ENCODE assay signal across 8 mouse cellular contexts in genomic region chr19:7164820-7165323, GRCm38 (mm10). TPM values are rescaled to one million over a fixed set of nuclear protein-coding genes. Genes with fewer than 3 reads are reported as not detected.
DNase-seq lines count a peak whose midpoint lies in the region; ATAC-seq and TF ChIP-seq lines count a peak whose summit lies in the region.

No protein-coding gene starts in this region.

- no peak; the same call in 1 of the 2 replicates for TF ChIP-seq POLR2A in olfactory bulb, adult 2 months (IDR thresholded peaks at IDR 0.05; ENCODE audit: insufficient read depth, low read depth, low read length)

- CTCF ChIA-PET in Patski (lab: Charles Lee), result no interaction called here

- peak overlapping the region; percentile 100 for H3K4me2 ChIP-seq in heart, embryonic 13.5 days
- H3K4me2 ChIP-seq in limb, embryonic 12.5 days, result peak overlapping the region; percentile 98

- no peaks in the 10 kb centered on the region for H3K36me3 ChIP-seq in heart, embryonic 13.5 days
- H3K36me3 ChIP-seq in forebrain, embryonic 10.5 days (replicated peaks), result no peaks in the 10 kb centered on the region
- no peaks in the 10 kb centered on the region for H3K36me3 ChIP-seq in limb, embryonic 12.5 days

- H3K4me3 ChIP-seq in heart, embryonic 13.5 days, result peak overlapping the region; percentile 73
- H3K4me3 ChIP-seq in forebrain, embryonic 10.5 days, result peak overlapping the region; percentile 78
- H3K4me3 ChIP-seq in limb, embryonic 12.5 days (replicated peaks), result peak overlapping the region; percentile 72
- peak overlapping the region; percentile 86 for H3K4me3 ChIP-seq in olfactory bulb, adult 2 months (ENCODE audit: insufficient read depth, low read depth, low read length)

- in situ Hi-C loops in Patski (cut with MboI; ENCODE audit: low pct_unique_long_range_greater_than_20kb), result loop anchor here (5.0 kb wide), 1 partner anchor 98 kb away; no protein-coding TSS in a partner anchor

- no peaks in the 10 kb centered on the region for H3K9me3 ChIP-seq in heart, embryonic 13.5 days
- H3K9me3 ChIP-seq in forebrain, embryonic 10.5 days, result no peaks in the 10 kb centered on the region
- no peaks in the 10 kb centered on the region for H3K9me3 ChIP-seq in limb, embryonic 12.5 days

- peaks cover 33% of the 10 kb centered on the region for H3K4me1 ChIP-seq in heart, embryonic 13.5 days
- peaks cover 84% of the 10 kb centered on the region for H3K4me1 ChIP-seq in forebrain, embryonic 10.5 days
- H3K4me1 ChIP-seq in limb, embryonic 12.5 days (replicated peaks), result peaks cover 44% of the 10 kb centered on the region
- peaks cover 51% of the 10 kb centered on the region for H3K4me1 ChIP-seq in olfactory bulb, adult 2 months (ENCODE audit: control insufficient read depth, insufficient read depth, low read length)

- no peak for DNase-seq in heart, adult 9 months (ENCODE audit: low spot score in 2 of 2)
- DNase-seq in Patski (ENCODE audit: low read depth, low spot score), result no peak
- DNase-seq in forebrain, embryonic 10.5 days (ENCODE audit: extremely low spot score, low spot score), result no peak
- no peak for DNase-seq in ovary, adult 18-20 months (ENCODE audit: low spot score)
- DNase-seq in spleen, postnatal 14 days (ENCODE audit: low spot score in 2 of 2), result no peak

- H3K27me3 ChIP-seq in heart, embryonic 13.5 days (replicated peaks), result peaks cover 86% of the 10 kb centered on the region
- H3K27me3 ChIP-seq in Patski, result no peaks in the 10 kb centered on the region
- H3K27me3 ChIP-seq in forebrain, embryonic 10.5 days (ENCODE audit: poor library complexity, severe bottlenecking), result peaks cover 100% of the 10 kb centered on the region
- H3K27me3 ChIP-seq in limb, embryonic 12.5 days, result peaks cover 94% of the 10 kb centered on the region

- no peak overlapping the region for H3K27ac ChIP-seq in heart, embryonic 13.5 days (replicated peaks)
- H3K27ac ChIP-seq in forebrain, embryonic 10.5 days, result peak overlapping the region; percentile 84
- H3K27ac ChIP-seq in limb, embryonic 12.5 days, result no peak overlapping the region
- H3K27ac ChIP-seq in olfactory bulb, adult 2 months (ENCODE audit: insufficient read depth, low read depth, low read length), result peak overlapping the region; percentile 75

- ATAC-seq in heart, embryonic 13.5 days (ENCODE audit: extremely low read depth, insufficient number of reproducible peaks, low FRiP score, low TSS enrichment), result no peak
- peak; percentile 17 for ATAC-seq in Patski
- 0 out of 2 replicates have a peak, but pooled peaks have one; percentile 14 for ATAC-seq in limb, embryonic 12.5 days (ENCODE audit: insufficient number of reproducible peaks, insufficient read depth, low FRiP score, low TSS enrichment, low read depth)

- POLR2A ChIA-PET in Patski (lab: Charles Lee), result interaction anchor here (0.6 to 1.3 kb wide), 9 partner anchors 8 to 97 kb away, joined by 3 to 5 read pairs (median 3); no protein-coding TSS in a partner anchor

- TF ChIP-seq CTCF in Patski (IDR thresholded peaks at IDR 0.05), result no peak
- TF ChIP-seq CTCF in olfactory bulb, adult 2 months (IDR thresholded peaks at IDR 0.05; ENCODE audit: insufficient read depth, low read depth, low read length), result no peak

- under 1% methylated on average over 35 of the region's 35 CpGs for WGBS in heart, embryonic 13.5 days
- WGBS in forebrain, embryonic 10.5 days, result under 1% methylated on average over 35 of the region's 35 CpGs
- under 1% methylated on average over 35 of the region's 35 CpGs for WGBS in limb, embryonic 12.5 days
- WGBS in olfactory bulb, adult 2 months, result under 1% methylated on average over 35 of the region's 35 CpGs

- H3K9ac ChIP-seq in heart, embryonic 13.5 days, result peak overlapping the region; percentile 83
- peak overlapping the region; percentile 76 for H3K9ac ChIP-seq in limb, embryonic 12.5 days (replicated peaks)

RNA-seq across cellular contexts. Expression of gene Otub1, which starts 41.2 kb away (rescaled TPM):
- polyA plus RNA-seq in heart, embryonic 13.5 days (2015; fragmentation: Nextera tagmentation; extraction: Ambion mirVana), result 147 and 160 TPM in 2 replicates
- polyA plus RNA-seq in Patski (2021), result 166 TPM
- polyA plus RNA-seq in forebrain, embryonic 10.5 days (2016; fragmentation: Nextera tagmentation; extraction: Ambion mirVana), result 275 and 280 TPM in 2 replicates
- polyA plus RNA-seq in limb, embryonic 12.5 days (2016; fragmentation: Nextera tagmentation; extraction: Ambion mirVana), result 222 and 233 TPM in 2 replicates
- polyA plus RNA-seq in olfactory bulb, adult 2 months (2012; ENCODE audit: insufficient read depth, insufficient read length, low replicate concordance, missing spikeins), result not detected in 2 replicates

RNA-seq across cellular contexts. Expression of gene Cox8a, which starts 52.5 kb away (rescaled TPM):
- polyA plus RNA-seq in heart, embryonic 13.5 days (2015; fragmentation: Nextera tagmentation; extraction: Ambion mirVana), result 1,676 and 1,958 TPM in 2 replicates
- 1,740 TPM for polyA plus RNA-seq in Patski (2021)
- 862 and 888 TPM in 2 replicates for polyA plus RNA-seq in forebrain, embryonic 10.5 days (2016; fragmentation: Nextera tagmentation; extraction: Ambion mirVana)
- polyA plus RNA-seq in limb, embryonic 12.5 days (2016; fragmentation: Nextera tagmentation; extraction: Ambion mirVana), result 870 and 903 TPM in 2 replicates
- polyA plus RNA-seq in olfactory bulb, adult 2 months (2012; ENCODE audit: insufficient read depth, insufficient read length, low replicate concordance, missing spikeins), result not detected in 2 replicates

RNA-seq across cellular contexts. Expression of gene Flrt1, which starts 59.3 kb away (rescaled TPM):
- 1.1 and 1.4 TPM in 2 replicates for polyA plus RNA-seq in heart, embryonic 13.5 days (2015; fragmentation: Nextera tagmentation; extraction: Ambion mirVana)
- polyA plus RNA-seq in Patski (2021), result 12.6 TPM
- polyA plus RNA-seq in forebrain, embryonic 10.5 days (2016; fragmentation: Nextera tagmentation; extraction: Ambion mirVana), result 4.0 and 4.8 TPM in 2 replicates
- polyA plus RNA-seq in limb, embryonic 12.5 days (2016; fragmentation: Nextera tagmentation; extraction: Ambion mirVana), result 3.5 and 4.4 TPM in 2 replicates
- polyA plus RNA-seq in olfactory bulb, adult 2 months (2012; ENCODE audit: insufficient read depth, insufficient read length, low replicate concordance, missing spikeins), result not detected in 2 replicates

Comparison
In these comparisons a context has a peak if more than half of its experiments do, and no peak if none do; other contexts are left out.
1. H3K27ac ChIP-seq: peak in forebrain, embryonic 10.5 days (single experiment) and olfactory bulb, adult 2 months (single experiment); none in heart, embryonic 13.5 days (single experiment) and limb, embryonic 12.5 days (single experiment).
2. Peak in every context shown above with its lines, with median percentiles within 50 percentile points of each other: H3K4me3 ChIP-seq.